Mouse (Mus musculus) MEL (cell line): ENCODE results near the gene Il17rc. TPM values are rescaled to one million over a fixed set of nuclear protein-coding genes. Genes with fewer than 3 reads are reported as not detected.

ENCODE experiments used
- DNase-seq: peaks from one replicate; pipeline ENCODE4 v3.0.0; 2011; ENCODE audit warnings: low read depth, low spot score
- H3K27ac ChIP-seq: 2 replicates; pipeline ENCODE4 v1.5.1; 2012; ENCODE audit warnings: low read depth, mild to moderate bottlenecking, control low read depth, low read length, moderate library complexity; ENCODE audit not compliant: control insufficient read depth
- H3K27me3 ChIP-seq, 2 experiments: fragments of 150-350 bp in 1 of 2; sonication (generic) in 1 of 2; 2 replicates each; pipeline ENCODE4 v1.6.1; 2012; ENCODE audit warnings: low read length in 2 of 2, mild to moderate bottlenecking in 2 of 2, improper control_type of control experiment in 1 of 2, moderate library complexity in 1 of 2; ENCODE audit not compliant: insufficient read depth in 2 of 2, control insufficient read depth in 1 of 2
- H3K36me3 ChIP-seq, 2 experiments: 2 replicates each; pipeline ENCODE4 v1.6.1; 2012 to 2014; ENCODE audit warnings: low read length in 2 of 2, improper control_type of control experiment in 1 of 2, inconsistent platforms in 1 of 2, mild to moderate bottlenecking in 1 of 2; ENCODE audit not compliant: insufficient read depth in 2 of 2, control insufficient read depth in 1 of 2
- H3K4me1 ChIP-seq, 2 experiments: fragments of 150-350 bp in 1 of 2; sonication (generic) in 1 of 2; 2 replicates each; pipeline ENCODE4 v1.6.1; 2012; ENCODE audit warnings: low read length in 2 of 2, improper control_type of control experiment in 1 of 2, mild to moderate bottlenecking in 1 of 2; ENCODE audit not compliant: insufficient read depth in 2 of 2, control insufficient read depth in 1 of 2
- H3K4me3 ChIP-seq, 2 experiments: fragments of 150-350 bp in 1 of 2; sonication (generic) in 1 of 2; 2 replicates each; pipeline ENCODE4 v1.5.1; 2012; ENCODE audit warnings: low read depth in 2 of 2, low read length in 2 of 2, mild to moderate bottlenecking in 2 of 2, moderate library complexity in 2 of 2, control low read depth in 1 of 2, improper control_type of control experiment in 1 of 2; ENCODE audit not compliant: control insufficient read depth in 1 of 2, insufficient read depth in 1 of 2
- H3K79me2 ChIP-seq: 2 replicates; pipeline ENCODE4 v1.6.1; 2012; ENCODE audit warnings: mild to moderate bottlenecking, low read length, moderate library complexity; ENCODE audit not compliant: control insufficient read depth, poor library complexity, insufficient read depth
- H3K9ac ChIP-seq: 2 replicates; pipeline ENCODE4 v1.6.1; 2012; ENCODE audit warnings: low read depth, mild to moderate bottlenecking, control low read depth, low read length, moderate library complexity; ENCODE audit not compliant: control insufficient read depth, poor library complexity, severe bottlenecking
- H3K9me3 ChIP-seq: fragments of 150-350 bp; sonication (generic); replicated peaks from 2 replicates; pipeline ENCODE4 v1.6.1; 2012; ENCODE audit warnings: mild to moderate bottlenecking, low read length, improper control_type of control experiment, moderate library complexity; ENCODE audit not compliant: insufficient read depth
- BHLHE40 ChIP-seq: IDR thresholded peaks from 2 replicates; pipeline ENCODE4 v1.6.1; 2012; ENCODE audit warnings: low read depth, mild to moderate bottlenecking, inconsistent platforms, low read length, improper control_type of control experiment, borderline replicate concordance
- HCFC1 ChIP-seq: IDR thresholded peaks from 2 replicates; pipeline ENCODE4 v1.6.1; 2012; ENCODE audit warnings: low read depth, mild to moderate bottlenecking, inconsistent platforms, low read length, improper control_type of control experiment, moderate library complexity
- MAFK ChIP-seq: IDR thresholded peaks from 2 replicates; pipeline ENCODE4 v1.6.1; 2011; ENCODE audit warnings: low read depth, mild to moderate bottlenecking, low read length, improper control_type of control experiment, borderline replicate concordance
- MAX ChIP-seq: IDR thresholded peaks from 2 replicates; pipeline ENCODE4 v1.6.1; 2011; ENCODE audit warnings: low read length, improper control_type of control experiment
- MAZ ChIP-seq: IDR thresholded peaks from 2 replicates; pipeline ENCODE4 v1.6.1; 2012; ENCODE audit warnings: low read depth, mild to moderate bottlenecking, inconsistent platforms, low read length, improper control_type of control experiment
- MYC ChIP-seq: IDR thresholded peaks from 2 replicates; pipeline ENCODE4 v1.6.1; 2011; ENCODE audit warnings: low read depth, mild to moderate bottlenecking, low read length, improper control_type of control experiment, moderate library complexity
- NELFE ChIP-seq: IDR thresholded peaks from 2 replicates; pipeline ENCODE4 v1.6.1; 2011; ENCODE audit warnings: low read depth, low read length, improper control_type of control experiment
- POLR2A ChIP-seq, 2 experiments: IDR thresholded peaks; 2 replicates each; pipeline ENCODE4 v1.6.1; 2011 to 2012; ENCODE audit warnings: low read length in 2 of 2, mild to moderate bottlenecking in 2 of 2, control low read depth in 1 of 2, improper control_type of control experiment in 1 of 2, low read depth in 1 of 2, moderate library complexity in 1 of 2; ENCODE audit not compliant: control insufficient read depth in 1 of 2, insufficient read depth in 1 of 2, poor library complexity in 1 of 2
- POLR2AphosphoS2 ChIP-seq: IDR thresholded peaks from 2 replicates; pipeline ENCODE4 v1.6.1; 2011; ENCODE audit warnings: low read length, improper control_type of control experiment
- POLR2AphosphoS5 ChIP-seq: IDR thresholded peaks from 2 replicates; pipeline ENCODE4 v1.6.1; 2012; ENCODE audit warnings: low read depth, borderline replicate concordance, mild to moderate bottlenecking, inconsistent platforms, low read length, moderate library complexity, mixed read lengths
- RCOR1 ChIP-seq: IDR thresholded peaks from 2 replicates; pipeline ENCODE4 v1.6.1; 2012; ENCODE audit warnings: low read depth, mild to moderate bottlenecking, inconsistent platforms, low read length, improper control_type of control experiment
- SMC3 ChIP-seq: IDR thresholded peaks from 2 replicates; pipeline ENCODE4 v1.6.1; 2011; ENCODE audit warnings: low read depth, low read length, improper control_type of control experiment
- ZC3H11A ChIP-seq: IDR thresholded peaks from 2 replicates; pipeline ENCODE4 v1.6.1; 2012; ENCODE audit warnings: low read depth, mild to moderate bottlenecking, inconsistent platforms, low read length, improper control_type of control experiment
- ZMIZ1 ChIP-seq: IDR thresholded peaks from 2 replicates; pipeline ENCODE4 v1.6.1; 2012; ENCODE audit warnings: low read depth, mild to moderate bottlenecking, inconsistent platforms, low read length, improper control_type of control experiment, moderate library complexity
- polyA plus RNA-seq, 2 experiments: library from polyadenylated mRNA; stranded (reverse) in 1 of 2; unstranded in 1 of 2; fragments of >175 nt in 1 of 2; fragments of >200 nt in 1 of 2; gene quantifications; 2 replicates each; pipeline versions ENCODE4 v1.2.1 to v1.2.4; 2012; ENCODE audit warnings: low replicate concordance in 2 of 2, low read depth in 1 of 2; ENCODE audit not compliant: insufficient read length in 2 of 2, insufficient read depth in 1 of 2, missing spikeins in 1 of 2
- total RNA-seq: library from RNA; depleted of rRNA; stranded (reverse); fragments of 300-350 nt; gene quantifications from 2 replicates; pipeline ENCODE4 v1.2.3, GENCODE M21; 2012

Gene Il17rc
- total and polyA plus RNA-seq, 3 experiments = 1.2 to 1.8 TPM; not detected in 1

DNA sequence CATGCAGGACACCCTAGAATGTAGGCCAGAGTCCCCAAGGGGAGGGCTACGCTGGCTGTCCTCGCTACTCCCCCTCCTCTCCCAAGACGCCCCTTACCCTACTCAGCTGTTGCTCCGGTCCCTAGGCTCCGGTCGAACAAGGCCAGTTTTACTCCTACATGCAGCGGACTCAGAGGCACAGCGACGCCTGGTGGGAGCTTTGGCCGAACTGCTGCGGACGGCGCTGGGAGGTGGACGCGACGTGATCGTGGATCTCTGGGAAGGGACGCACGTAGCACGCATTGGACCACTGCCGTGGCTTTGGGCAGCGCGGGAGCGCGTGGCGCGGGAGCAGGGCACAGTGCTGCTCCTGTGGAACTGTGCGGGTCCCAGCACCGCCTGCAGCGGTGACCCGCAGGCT, 1.8 kb upstream of the Il17rc start:
- no peak for TF ChIP-seq HCFC1
- TF ChIP-seq MAZ = no peak
- TF ChIP-seq POLR2AphosphoS2 = no peak
- TF ChIP-seq POLR2A (IDR thresholded peaks at IDR 0.05; ENCODE audit: control insufficient read depth in 1 of 2, insufficient read depth in 1 of 2, low read depth in 1 of 2, low read length in 2 of 2, poor library complexity in 1 of 2) = no peak
- no peak for TF ChIP-seq SMC3
- TF ChIP-seq BHLHE40 = no peak
- no peak for TF ChIP-seq NELFE
- no peak for TF ChIP-seq POLR2AphosphoS5
- H3K9ac ChIP-seq = no peak overlapping the region
- H3K4me3 ChIP-seq = no peak overlapping the region
- DNase-seq = no peak
- no peak overlapping the region for H3K27ac ChIP-seq
- no peaks in the 10 kb centered on the region for H3K9me3 ChIP-seq
- H3K4me1 ChIP-seq = peaks cover 4 to 14% of the 10 kb centered on the region in 2 experiments; a peak in 3 of 4 replicates
- no peaks in the 10 kb centered on the region; a peak in 1 of 4 replicates for H3K36me3 ChIP-seq
- H3K79me2 ChIP-seq = no peaks in the 10 kb centered on the region
- H3K27me3 ChIP-seq = no peaks in the 10 kb centered on the region

DNA sequence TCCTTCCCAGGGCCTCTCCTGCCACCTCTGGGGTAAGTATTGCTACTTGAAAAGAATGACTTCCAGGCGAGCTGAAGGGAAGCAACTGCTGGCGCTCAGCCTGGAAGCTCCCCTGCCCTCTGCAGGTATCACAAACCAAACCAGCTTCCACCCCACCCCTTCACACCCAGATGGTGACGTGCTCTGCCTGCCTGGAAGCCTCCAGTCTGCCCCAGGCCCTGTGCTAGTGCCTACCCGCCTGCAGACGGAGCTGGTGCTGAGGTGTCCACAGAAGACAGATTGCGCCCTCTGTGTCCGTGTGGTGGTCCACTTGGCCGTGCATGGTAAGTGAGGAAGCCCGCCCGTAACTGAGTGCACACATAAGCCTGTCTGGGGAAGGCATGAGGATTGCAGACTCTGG, 834 bp downstream of the Il17rc start:
- H3K79me2 ChIP-seq = no peaks in the 10 kb centered on the region
- H3K9ac ChIP-seq = no peak overlapping the region
- H3K27me3 ChIP-seq = 0 out of 4 replicates have a peak, but pooled peaks cover 0 to 2% of the 10 kb centered on the region in 2 experiments
- no peak overlapping the region for H3K27ac ChIP-seq
- no peak for DNase-seq
- no peak overlapping the region for H3K4me3 ChIP-seq
- H3K36me3 ChIP-seq = no peaks in the 10 kb centered on the region; a peak in 1 of 4 replicates
- no peaks in the 10 kb centered on the region for H3K9me3 ChIP-seq
- TF ChIP-seq MAFK (no peak), NELFE (no peak), MAX (no peak), RCOR1 (no peak), POLR2AphosphoS2 (no peak)
- TF ChIP-seq, all 39 proteins: peak for 0
- peaks cover 4 to 14% of the 10 kb centered on the region in 2 experiments; a peak in 3 of 4 replicates for H3K4me1 ChIP-seq

- Histone ChIP-seq H3K4me3 (peak overlapping the region in 1 of 2 experiments; percentile 19; a peak in 1 of 4 replicates), H3K36me3 (no peaks in the 10 kb centered on the region; a peak in 1 of 4 replicates), H3K4me1 (peaks cover 4 to 14% of the 10 kb centered on the region in 2 experiments; a peak in 3 of 4 replicates), H3K27me3 (peaks cover 0 to 3% of the 10 kb centered on the region in 2 experiments; a peak in 1 of 4 replicates), H3K9me3 (no peaks in the 10 kb centered on the region), H3K9ac (no peak overlapping the region; the same call in 1 of the 2 replicates), H3K79me2 (no peaks in the 10 kb centered on the region), H3K27ac (no peak overlapping the region)
- TF ChIP-seq ZC3H11A = no peak
- TF ChIP-seq BHLHE40 = 0 out of 2 replicates have a peak, but pooled peaks have one; percentile 21
- TF ChIP-seq MYC = peak; percentile 37; the same call in 1 of the 2 replicates
- TF ChIP-seq ZMIZ1 = no peak
- DNase-seq = peak; percentile 44
These were observed 2.0 kb downstream of the Il17rc start for GRCm38 (mm10) chr6:113473246-113473645.
